Mouse (Mus musculus) hindbrain, embryonic 16.5 days (tissue): ENCODE data around the gene RPS10-NUDT3. TPM values are rescaled to one million over a fixed set of nuclear protein-coding genes. Genes with fewer than 3 reads are reported as not detected.
A peak's percentile ranks its signal among the peaks of the same experiment; 100 is the strongest.

Source experiments
- ATAC-seq: fragments of 200-750 bp; cut with Nextera tagmentation; 2 replicates; pipeline ENCODE4 v1.8.0; 2017; ENCODE audit warnings: moderate TSS enrichment, moderate library complexity
- H3K27ac ChIP-seq: fragments of 300-500 bp; sonication (generic); 2 replicates; pipeline ENCODE4 v1.5.1; 2014; ENCODE audit warnings: low read depth, mild to moderate bottlenecking, control low read depth, low read length, moderate library complexity
- H3K27me3 ChIP-seq: fragments of 300-500 bp; sonication (generic); replicated peaks from 2 replicates; pipeline ENCODE4 v1.6.1; 2014; ENCODE audit warnings: low read length; ENCODE audit not compliant: control insufficient read depth, insufficient read depth
- H3K36me3 ChIP-seq: fragments of 300-500 bp; sonication (generic); 2 replicates; pipeline ENCODE4 v1.6.1; 2014; ENCODE audit warnings: mild to moderate bottlenecking, low read length, moderate library complexity, mixed read lengths; ENCODE audit not compliant: control insufficient read depth, insufficient read depth
- H3K4me1 ChIP-seq: fragments of 300-500 bp; sonication (generic); 2 replicates; pipeline ENCODE4 v1.6.1; 2014; ENCODE audit warnings: low read depth, low read length; ENCODE audit not compliant: control insufficient read depth, insufficient read depth
- H3K4me2 ChIP-seq: fragments of 300-500 bp; sonication (generic); 2 replicates; pipeline ENCODE4 v1.6.1; 2014; ENCODE audit warnings: mild to moderate bottlenecking, low read length, control low read depth, moderate library complexity
- H3K4me3 ChIP-seq: fragments of 300-500 bp; sonication (generic); 2 replicates; pipeline ENCODE4 v1.5.1; 2014; ENCODE audit warnings: mild to moderate bottlenecking, low read length, control low read depth, moderate library complexity
- H3K9ac ChIP-seq: fragments of 300-500 bp; sonication (generic); 2 replicates; pipeline ENCODE4 v1.6.1; 2014; ENCODE audit warnings: low read depth, mild to moderate bottlenecking, control low read depth, low read length, moderate library complexity
- H3K9me3 ChIP-seq: fragments of 300-500 bp; sonication (generic); 2 replicates; pipeline ENCODE4 v1.6.1; 2014; ENCODE audit warnings: mild to moderate bottlenecking, low read length, moderate library complexity; ENCODE audit not compliant: control insufficient read depth
- WGBS: fragments of 180-500 bp; shearing (Covaris S2); extraction: QIAGEN DNeasy Blood & Tissue Kit; methylation state at CpG from one replicate; pipeline ENCODE4 v1.1.7; 2014; 5-methylcytosine and 5-hydroxymethylcytosine counted together
- polyA plus RNA-seq: library from polyadenylated mRNA; unstranded; fragments of >200 nt; fragmentation: Nextera tagmentation; extraction: Ambion mirVana; gene quantifications from 2 replicates; pipeline ENCODE4 v1.2.1, GENCODE M21; 2015

Gene RPS10-NUDT3
- polyA plus RNA-seq, 1 experiment from 2014 or later = not detected

GRCm38 (mm10) chr17:27555512-27556172, 79.4 kb downstream of the RPS10-NUDT3 start:
- Histone ChIP-seq H3K27ac (0 out of 2 replicates have a peak overlapping the region, but pooled peaks have one; percentile 51), H3K9ac (peak overlapping the region; percentile 96), H3K4me2 (peak overlapping the region; percentile 91), H3K4me1 (peaks cover 24% of the 10 kb centered on the region), H3K27me3 (peaks cover 8% of the 10 kb centered on the region), H3K9me3 (no peaks in the 10 kb centered on the region), H3K4me3 (peak overlapping the region; percentile 75), H3K36me3 (no peaks in the 10 kb centered on the region)
- peak; percentile 16; the same call in 1 of the 2 replicates for ATAC-seq
- WGBS = 1% methylated on average over 54 of the region's 55 CpGs

GRCm38 (mm10) chr17:27555075-27555511, 79.9 kb downstream of the RPS10-NUDT3 start:
- Histone ChIP-seq H3K36me3 (no peaks in the 10 kb centered on the region), H3K9ac (peak overlapping the region; percentile 53), H3K27me3 (peaks cover 8% of the 10 kb centered on the region), H3K27ac (no peak overlapping the region), H3K4me1 (peaks cover 24% of the 10 kb centered on the region), H3K4me3 (peak overlapping the region; percentile 75), H3K4me2 (peak overlapping the region; percentile 91), H3K9me3 (no peaks in the 10 kb centered on the region)
- ATAC-seq = no peak
- 2% methylated on average over 35 of the region's 39 CpGs for WGBS

GRCm38 (mm10) chr17:27554062-27554960, 80.7 kb downstream of the RPS10-NUDT3 start:
- Histone ChIP-seq H3K36me3 (no peaks in the 10 kb centered on the region), H3K27ac (no peak overlapping the region), H3K4me1 (peaks cover 25% of the 10 kb centered on the region), H3K27me3 (peaks cover 8% of the 10 kb centered on the region), H3K9ac (no peak overlapping the region; the same call in 1 of the 2 replicates), H3K9me3 (no peaks in the 10 kb centered on the region), H3K4me2 (no peak overlapping the region), H3K4me3 (no peak overlapping the region)
- 50% methylated on average over 20 of the region's 20 CpGs for WGBS
- no peak for ATAC-seq

GRCm38 (mm10) chr17:27552215-27553201, 82.5 kb downstream of the RPS10-NUDT3 start:
- H3K4me1 ChIP-seq = peaks cover 11% of the 10 kb centered on the region
- H3K36me3 ChIP-seq = no peaks in the 10 kb centered on the region
- ATAC-seq = no peak
- H3K4me3 ChIP-seq = no peak overlapping the region
- no peak overlapping the region for H3K4me2 ChIP-seq
- peaks cover 8% of the 10 kb centered on the region for H3K27me3 ChIP-seq
- no peak overlapping the region for H3K9ac ChIP-seq
- WGBS = 68% methylated on average over 22 of the region's 23 CpGs
- no peaks in the 10 kb centered on the region for H3K9me3 ChIP-seq
- H3K27ac ChIP-seq = no peak overlapping the region

- Histone ChIP-seq H3K4me2 (no peak overlapping the region), H3K27me3 (peaks cover 8% of the 10 kb centered on the region), H3K9ac (no peak overlapping the region), H3K9me3 (no peaks in the 10 kb centered on the region), H3K27ac (no peak overlapping the region), H3K36me3 (no peaks in the 10 kb centered on the region), H3K4me3 (no peak overlapping the region), H3K4me1 (peaks cover 11% of the 10 kb centered on the region)
- no peak for ATAC-seq
- 75% methylated on average over 10 of the region's 10 CpGs for WGBS
Measured at GRCm38 (mm10) chr17:27551393-27551940, 83.6 kb downstream of the RPS10-NUDT3 start.

- no peak for ATAC-seq
Measured at GRCm38 (mm10) chr17:27549234-27549633, 85.8 kb downstream of the RPS10-NUDT3 start.

GRCm38 (mm10) chr17:27547253-27547868, 87.7 kb downstream of the RPS10-NUDT3 start:
- no peak for ATAC-seq
- Histone ChIP-seq H3K27me3 (no peaks in the 10 kb centered on the region), H3K4me2 (no peak overlapping the region), H3K4me1 (peaks cover 4% of the 10 kb centered on the region; the same call in 1 of the 2 replicates), H3K36me3 (no peaks in the 10 kb centered on the region), H3K9ac (no peak overlapping the region), H3K27ac (no peak overlapping the region), H3K4me3 (no peak overlapping the region), H3K9me3 (no peaks in the 10 kb centered on the region)
- WGBS = 76% methylated on average over 9 of the region's 9 CpGs

More at GRCm38 (mm10) chr17:27549234-27549633, 85.8 kb downstream of the RPS10-NUDT3 start:
- WGBS = 47% methylated on average over 8 of the region's 8 CpGs
- Histone ChIP-seq H3K36me3 (no peaks in the 10 kb centered on the region), H3K4me1 (peaks cover 4% of the 10 kb centered on the region; the same call in 1 of the 2 replicates), H3K4me2 (no peak overlapping the region), H3K9me3 (no peaks in the 10 kb centered on the region), H3K4me3 (no peak overlapping the region), H3K9ac (peak overlapping the region; percentile 22; the same call in 1 of the 2 replicates), H3K27me3 (no peaks in the 10 kb centered on the region; the same call in 1 of the 2 replicates), H3K27ac (no peak overlapping the region)

- no peaks in the 10 kb centered on the region for H3K27me3 ChIP-seq
- no peaks in the 10 kb centered on the region for H3K36me3 ChIP-seq
- no peaks in the 10 kb centered on the region for H3K9me3 ChIP-seq
- H3K4me1 ChIP-seq = peaks cover 4% of the 10 kb centered on the region; the same call in 1 of the 2 replicates
- no peak overlapping the region for H3K4me2 ChIP-seq
- no peak for ATAC-seq
- H3K4me3 ChIP-seq = no peak overlapping the region
- WGBS = 63% methylated on average over 7 of the region's 7 CpGs
- no peak overlapping the region for H3K9ac ChIP-seq
- no peak overlapping the region for H3K27ac ChIP-seq
Measured at GRCm38 (mm10) chr17:27546574-27547085, 88.4 kb downstream of the RPS10-NUDT3 start.
